Mouse (Mus musculus) kidney, embryonic 15.5 days (tissue): Measurements from ENCODE around the gene Ccdc157. TPM values are rescaled to one million over a fixed set of nuclear protein-coding genes. Genes with fewer than 3 reads are reported as not detected.

Experiments
- ATAC-seq: fragments of 200-750 bp; cut with Nextera tagmentation; replicated peaks from 2 replicates; pipeline ENCODE4 v1.8.0; 2017; ENCODE audit warnings: moderate TSS enrichment; ENCODE audit not compliant: low FRiP score
- H3K27ac ChIP-seq: fragments of 300-500 bp; sonication (generic); 2 replicates; pipeline ENCODE4 v1.5.1; 2015; ENCODE audit warnings: mild to moderate bottlenecking, inconsistent platforms
- H3K27me3 ChIP-seq: fragments of 300-500 bp; sonication (generic); 2 replicates; pipeline ENCODE4 v1.6.1; 2015; ENCODE audit warnings: inconsistent platforms
- H3K36me3 ChIP-seq: fragments of 300-500 bp; sonication (generic); 2 replicates; pipeline ENCODE4 v1.6.1; 2015; ENCODE audit warnings: inconsistent platforms
- H3K4me1 ChIP-seq: fragments of 300-500 bp; sonication (generic); 2 replicates; pipeline ENCODE4 v1.6.1; 2015; ENCODE audit warnings: inconsistent platforms
- H3K4me2 ChIP-seq: fragments of 300-500 bp; sonication (generic); 2 replicates; pipeline ENCODE4 v1.6.1; 2015; ENCODE audit warnings: moderate library complexity, mild to moderate bottlenecking, inconsistent platforms
- H3K4me3 ChIP-seq: fragments of 300-500 bp; sonication (generic); replicated peaks from 2 replicates; pipeline ENCODE4 v1.5.1; 2015; ENCODE audit warnings: mild to moderate bottlenecking, inconsistent platforms
- H3K9ac ChIP-seq: fragments of 300-500 bp; sonication (generic); 2 replicates; pipeline ENCODE4 v1.6.1; 2015; ENCODE audit warnings: mild to moderate bottlenecking, inconsistent platforms
- H3K9me3 ChIP-seq: fragments of 300-500 bp; sonication (generic); replicated peaks from 2 replicates; pipeline ENCODE4 v1.6.1; 2016; ENCODE audit warnings: inconsistent platforms
- WGBS: fragments of 180-500 bp; shearing (Covaris S2); methylation state at CpG from one replicate; pipeline ENCODE4 v1.1.7; 2015; ENCODE audit warnings: mixed read lengths; 5-methylcytosine and 5-hydroxymethylcytosine counted together
- microRNA-seq: library from miRNA; unstranded; fragments of <30 nt; microRNA quantifications from one replicate; pipeline ENCODE4, GENCODE M21; 2016
- polyA plus RNA-seq: library from polyadenylated mRNA; unstranded; fragments of >200 nt; fragmentation: Nextera tagmentation; extraction: Ambion mirVana; gene quantifications from 2 replicates; pipeline ENCODE4 v1.2.1, GENCODE M21; 2015

Ccdc157 gene
- polyA plus RNA-seq, 1 experiment from 2014 or later, result 9.0 TPM

DNA sequence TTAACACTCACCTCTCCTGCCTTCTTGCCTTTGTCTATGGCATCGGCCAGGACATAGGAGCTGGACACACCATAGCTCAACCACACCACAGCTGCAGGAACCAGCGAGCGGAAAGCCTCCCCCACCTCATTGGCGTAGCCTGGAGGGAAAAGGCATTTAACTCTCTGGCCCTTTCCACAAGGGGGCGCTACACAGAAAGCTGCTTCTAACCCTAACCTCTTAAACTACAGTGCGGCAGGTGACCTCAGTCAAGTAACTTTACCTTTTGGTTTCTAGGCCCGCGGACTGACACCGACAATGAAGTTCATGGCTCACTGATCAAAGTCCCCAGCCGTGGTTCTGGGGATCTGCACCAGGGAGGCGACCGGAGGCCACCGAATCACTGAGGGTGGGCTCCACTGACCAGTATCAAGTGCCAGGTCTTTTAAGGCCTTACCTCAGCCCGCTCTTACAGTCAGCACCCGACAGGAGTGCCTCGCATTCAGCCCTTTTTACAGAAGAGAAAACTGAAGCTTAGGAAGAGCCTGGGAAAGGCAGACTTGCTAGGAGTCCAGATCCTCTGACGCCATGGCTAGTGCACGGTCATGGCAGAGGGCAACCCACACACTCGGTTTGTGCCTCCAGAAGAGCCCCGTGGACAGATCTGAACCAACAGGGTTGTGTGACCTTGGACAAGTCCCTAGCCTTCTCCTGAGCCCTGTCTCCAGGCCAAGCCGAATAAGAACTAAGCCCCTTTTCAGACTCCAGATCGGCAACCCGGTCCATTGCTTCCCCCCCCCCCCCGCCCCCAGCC, 65.5 kb downstream of the Ccdc157 start:
- Histone ChIP-seq H3K4me3 (peak overlapping the region; percentile 65), H3K4me1 (peaks cover 39% of the 10 kb centered on the region), H3K4me2 (peak overlapping the region; percentile 78), H3K9me3 (no peaks in the 10 kb centered on the region), H3K36me3 (peaks cover 16% of the 10 kb centered on the region), H3K9ac (peak overlapping the region; percentile 62), H3K27me3 (no peaks in the 10 kb centered on the region), H3K27ac (peak overlapping the region; percentile 80)
- 6% methylated on average over 23 of the region's 24 CpGs for WGBS
- ATAC-seq, result 0 out of 2 replicates have a peak, but pooled peaks have one; percentile 9

DNA sequence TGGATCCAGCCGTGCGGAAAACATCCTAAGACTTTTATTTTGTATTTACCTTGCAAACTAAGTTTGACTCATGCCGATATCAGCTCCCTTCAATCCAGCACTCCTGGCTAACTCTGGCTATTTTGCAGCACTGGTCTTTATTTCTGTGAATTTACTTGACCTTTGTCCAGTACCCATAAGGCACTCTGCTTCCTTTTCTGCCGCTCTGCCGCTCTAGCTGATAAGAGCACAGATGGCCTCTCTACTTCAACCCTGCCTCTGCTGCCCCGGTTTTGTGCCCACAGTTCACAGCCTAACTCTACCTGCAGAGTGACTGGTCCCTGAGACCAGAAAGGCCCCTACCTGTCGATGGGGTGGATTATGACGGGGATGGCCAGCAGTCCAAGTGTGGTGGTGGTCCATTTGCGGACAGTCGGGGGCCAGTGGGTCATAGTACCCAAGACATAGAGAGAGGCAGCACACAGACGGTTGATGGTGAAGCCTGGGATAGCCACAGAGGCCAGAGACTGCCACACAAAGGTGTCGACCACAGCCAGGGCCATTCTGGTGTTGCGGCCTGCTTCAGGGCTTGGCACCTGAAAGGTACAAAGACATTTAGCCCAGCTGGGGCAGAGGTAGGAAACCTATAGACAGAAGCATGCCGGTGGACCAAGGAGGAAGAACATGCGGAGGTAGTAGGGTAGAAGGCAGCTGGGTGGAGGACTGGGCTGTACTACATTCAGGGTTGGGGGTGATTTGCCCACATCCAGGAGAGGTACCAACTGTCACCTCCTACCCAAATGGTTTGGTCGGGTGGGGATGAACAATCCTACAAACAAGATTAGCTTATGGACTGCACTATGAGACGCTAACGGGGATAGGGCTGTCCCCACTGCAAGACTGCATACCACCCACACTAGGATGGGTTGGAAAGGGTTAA, 66.4 kb downstream of the Ccdc157 start:
- peaks cover 39% of the 10 kb centered on the region for H3K4me1 ChIP-seq
- H3K27ac ChIP-seq, result no peak overlapping the region
- WGBS, result 84% methylated on average over 18 of the region's 18 CpGs
- no peak overlapping the region for H3K9ac ChIP-seq
- H3K4me3 ChIP-seq, result peak overlapping the region; percentile 65
- peaks cover 16% of the 10 kb centered on the region for H3K36me3 ChIP-seq
- ATAC-seq, result no peak
- peak overlapping the region; percentile 78 for H3K4me2 ChIP-seq
- H3K9me3 ChIP-seq, result no peaks in the 10 kb centered on the region
- no peaks in the 10 kb centered on the region for H3K27me3 ChIP-seq

Small RNA genes lying within 50 kb of the gene (microRNA-seq; reads per million reads assigned to microRNA genes)
- 2.1 reads per million, percentile 10 among the genes with 10 or more reads in this experiment for gene Mir3060

Other genes with a start within 250 kb of the Ccdc157 start
- gene Slc35e4, start 245.6 kb downstream of the Ccdc157 start, polyA plus RNA-seq, result 4.6 and 5.1 TPM in 2 replicates
- 92.9 and 102 TPM in 2 replicates for gene Tcn2, start 228.1 kb downstream of the Ccdc157 start, polyA plus RNA-seq
- 95.1 and 95.5 TPM in 2 replicates for gene Pes1, start 196.3 kb downstream of the Ccdc157 start, polyA plus RNA-seq
- gene 4930556J24Rik, start 183.5 kb downstream of the Ccdc157 start, polyA plus RNA-seq, result 0.44 TPM in 1 of 2 replicates, not detected in the other
- 5.3 and 6.7 TPM in 2 replicates for gene Gal3st1, start 176.7 kb downstream of the Ccdc157 start, polyA plus RNA-seq
- not detected in 2 replicates for gene Sec14l4, start 128.8 kb downstream of the Ccdc157 start, polyA plus RNA-seq
- not detected in 2 replicates for gene Sec14l3, start 95.5 kb downstream of the Ccdc157 start, polyA plus RNA-seq
- gene Mtfp1, start 64.8 kb downstream of the Ccdc157 start, polyA plus RNA-seq, result 15.9 and 16.0 TPM in 2 replicates
- gene Sec14l2, start 36.9 kb downstream of the Ccdc157 start, polyA plus RNA-seq, result 1.3 and 2.2 TPM in 2 replicates
- gene Rnf215, start 25.1 kb downstream of the Ccdc157 start, polyA plus RNA-seq, result 27.4 and 28.2 TPM in 2 replicates
- 57.8 and 61.7 TPM in 2 replicates for gene Sf3a1, start 57 bp upstream of the Ccdc157 start, polyA plus RNA-seq
- 43.9 and 44.5 TPM in 2 replicates for gene Tbc1d10a, start 26.5 kb upstream of the Ccdc157 start, polyA plus RNA-seq
- 6.0 and 6.5 TPM in 2 replicates for gene Castor1, start 57.9 kb upstream of the Ccdc157 start, polyA plus RNA-seq
- gene Osm, start 76.1 kb upstream of the Ccdc157 start, polyA plus RNA-seq, result not detected in 2 replicates
- 0.08 and 0.22 TPM in 2 replicates for gene Lif, start 97.3 kb upstream of the Ccdc157 start, polyA plus RNA-seq